In the genomic region with DNA sequence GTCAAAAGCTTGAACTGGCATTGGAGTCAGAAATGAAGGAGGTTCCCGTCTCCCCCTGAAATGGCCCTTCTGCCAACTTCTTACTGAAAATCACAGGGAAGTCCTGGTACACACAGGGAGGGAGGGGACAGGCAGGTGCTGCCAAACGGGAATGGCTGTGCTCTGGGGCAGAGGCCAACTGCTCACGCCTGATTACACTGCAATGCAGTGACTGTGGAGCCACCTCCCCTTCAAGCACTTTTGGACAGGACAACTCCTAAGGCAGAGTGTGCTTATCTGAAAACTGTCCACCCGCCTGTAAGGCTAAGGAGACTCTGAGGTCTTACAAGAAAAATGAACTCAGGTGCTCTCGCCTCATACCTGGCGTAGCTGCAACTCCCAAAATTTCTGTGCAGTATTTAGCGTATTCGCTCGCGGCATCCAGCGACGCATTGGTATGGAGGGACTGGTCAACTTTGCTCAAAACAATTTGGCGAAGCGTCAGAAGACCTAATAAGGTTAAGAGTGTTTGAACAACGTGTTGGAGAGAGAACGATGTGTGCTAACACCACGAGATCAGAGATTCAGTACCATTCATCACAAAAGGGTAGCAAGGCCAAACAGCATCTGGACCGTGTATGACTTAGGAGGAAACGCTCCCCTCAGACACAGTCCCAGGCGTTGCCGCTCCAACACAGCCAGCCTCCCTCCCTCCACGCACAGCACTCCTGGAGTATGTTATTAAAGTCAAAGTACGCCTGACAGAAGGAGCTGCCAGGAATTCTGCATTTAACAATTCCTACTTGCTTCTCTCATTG, we compare ENCODE assay signal across 8 mouse cellular contexts.
A peak's percentile ranks its signal among the peaks of the same experiment; 100 is the strongest.
DNase-seq lines count a peak whose midpoint lies in the region; ATAC-seq and TF ChIP-seq lines count a peak whose summit lies in the region.

No protein-coding gene starts in this region.

- no peak for ATAC-seq in limb, embryonic 12.5 days (ENCODE audit: insufficient number of reproducible peaks, insufficient read depth, low FRiP score, low TSS enrichment, low read depth)
- ATAC-seq in heart, postnatal 0 days (ENCODE audit: insufficient read depth, low read depth): peak; percentile 68
- ATAC-seq in stomach, embryonic 15.5 days (ENCODE audit: insufficient read depth, low FRiP score, low read depth): peak; percentile 56

- no peak overlapping the region for H3K9ac ChIP-seq in limb, embryonic 12.5 days (replicated peaks)
- no peak overlapping the region for H3K9ac ChIP-seq in heart, postnatal 0 days (replicated peaks; ENCODE audit: low read depth, low read length)
- no peak overlapping the region for H3K9ac ChIP-seq in stomach, embryonic 15.5 days

- no peak overlapping the region for H3K4me3 ChIP-seq in limb, embryonic 12.5 days (replicated peaks)
- H3K4me3 ChIP-seq in limb, embryonic 10.5 days: no peak overlapping the region
- H3K4me3 ChIP-seq in heart, postnatal 0 days (ENCODE audit: low read depth, low read length): no peak overlapping the region
- H3K4me3 ChIP-seq in stomach, embryonic 15.5 days (replicated peaks): no peak overlapping the region
- no peak overlapping the region for H3K4me3 ChIP-seq in thymus, adult 2 months (ENCODE audit: control insufficient read depth, insufficient read depth, low read length)

- 0 out of 2 replicates have a peak, but pooled peaks cover 2% of the 10 kb centered on the region for H3K36me3 ChIP-seq in limb, embryonic 12.5 days
- peaks cover 18% of the 10 kb centered on the region for H3K36me3 ChIP-seq in limb, embryonic 10.5 days
- H3K36me3 ChIP-seq in heart, postnatal 0 days (replicated peaks; ENCODE audit: control insufficient read depth, insufficient read depth, low read length): no peaks in the 10 kb centered on the region
- H3K36me3 ChIP-seq in stomach, embryonic 15.5 days: no peaks in the 10 kb centered on the region
- no peaks in the 10 kb centered on the region for H3K36me3 ChIP-seq in thymus, adult 2 months (ENCODE audit: control insufficient read depth, insufficient read depth, low read length)

- DNase-seq in limb, embryonic 10.5 days (ENCODE audit: low spot score): no peak
- peak; percentile 29 for DNase-seq in cerebellum, adult 8-10 months
- DNase-seq in heart, postnatal 0 days (ENCODE audit: low spot score): peak; percentile 78
- DNase-seq in kidney, postnatal 4 days: peak; percentile 61 to 78
- DNase-seq in thymus, adult 2 months: no peak
- no peak for DNase-seq in B cell, adult 2 months

- H3K27ac ChIP-seq in limb, embryonic 12.5 days: 0 out of 2 replicates have a peak overlapping the region, but pooled peaks have one; percentile 25
- no peak overlapping the region for H3K27ac ChIP-seq in limb, embryonic 10.5 days
- peak overlapping the region; percentile 5 for H3K27ac ChIP-seq in heart, postnatal 0 days (ENCODE audit: low read depth)
- H3K27ac ChIP-seq in stomach, embryonic 15.5 days: peak overlapping the region; percentile 86
- no peak overlapping the region for H3K27ac ChIP-seq in thymus, adult 2 months (ENCODE audit: control insufficient read depth, insufficient read depth, low read length)

- no peaks in the 10 kb centered on the region for H3K27me3 ChIP-seq in limb, embryonic 12.5 days
- H3K27me3 ChIP-seq in limb, embryonic 10.5 days (ENCODE audit: low read depth, poor library complexity, severe bottlenecking): no peaks in the 10 kb centered on the region
- no peaks in the 10 kb centered on the region for H3K27me3 ChIP-seq in heart, postnatal 0 days (ENCODE audit: control insufficient read depth, insufficient read depth, low read length)
- no peaks in the 10 kb centered on the region for H3K27me3 ChIP-seq in stomach, embryonic 15.5 days (replicated peaks)
- no peaks in the 10 kb centered on the region for H3K27me3 ChIP-seq in thymus, adult 2 months (ENCODE audit: control insufficient read depth, insufficient read depth, low read length)

- 75% methylated on average over 23 of the region's 23 CpGs for WGBS in limb, embryonic 12.5 days
- 88% methylated on average over 23 of the region's 23 CpGs for WGBS in limb, embryonic 10.5 days
- 58% methylated on average over 23 of the region's 23 CpGs for whole genome bisulfite sequencing in heart, postnatal 0 days
- 42% methylated on average over 23 of the region's 23 CpGs for WGBS in stomach, embryonic 15.5 days
- 96% methylated on average over 23 of the region's 23 CpGs for WGBS in thymus, adult 2 months

- no peak for TF ChIP-seq POLR2A in thymus, adult 2 months (IDR thresholded peaks at IDR 0.05; ENCODE audit: control insufficient read depth, extremely low read depth, insufficient read depth, low read length, poor library complexity)

- no peak for TF ChIP-seq EP300 in heart, postnatal 0 days (IDR thresholded peaks at IDR 0.05; ENCODE audit: low read depth)

- no peak overlapping the region for H3K4me2 ChIP-seq in limb, embryonic 12.5 days
- no peak overlapping the region for H3K4me2 ChIP-seq in heart, postnatal 0 days (ENCODE audit: low read depth, low read length)
- peak overlapping the region; percentile 19; the same call in 1 of the 2 replicates for H3K4me2 ChIP-seq in stomach, embryonic 15.5 days

- TF ChIP-seq CTCF in heart, postnatal 0 days (IDR thresholded peaks at IDR 0.05; ENCODE audit: low read depth): no peak
- no peak for TF ChIP-seq CTCF in thymus, adult 2 months (IDR thresholded peaks at IDR 0.05; ENCODE audit: borderline replicate concordance, control insufficient read depth, extremely low read depth, insufficient read depth, low read length, poor library complexity)

- H3K4me1 ChIP-seq in limb, embryonic 12.5 days (replicated peaks): peaks cover 52% of the 10 kb centered on the region
- peaks cover 9% of the 10 kb centered on the region for H3K4me1 ChIP-seq in limb, embryonic 10.5 days
- peaks cover 48% of the 10 kb centered on the region for H3K4me1 ChIP-seq in heart, postnatal 0 days (ENCODE audit: control insufficient read depth, insufficient read depth)
- H3K4me1 ChIP-seq in stomach, embryonic 15.5 days: peaks cover 56% of the 10 kb centered on the region
- peaks cover 6% of the 10 kb centered on the region for H3K4me1 ChIP-seq in thymus, adult 2 months (replicated peaks; ENCODE audit: control insufficient read depth, insufficient read depth, low read length)

- no peaks in the 10 kb centered on the region for H3K9me3 ChIP-seq in limb, embryonic 12.5 days
- no peaks in the 10 kb centered on the region for H3K9me3 ChIP-seq in limb, embryonic 10.5 days (replicated peaks)
- no peaks in the 10 kb centered on the region for H3K9me3 ChIP-seq in heart, postnatal 0 days (replicated peaks; ENCODE audit: control insufficient read depth, low read length)
- H3K9me3 ChIP-seq in stomach, embryonic 15.5 days: no peaks in the 10 kb centered on the region

Comparison
In these comparisons a context has a peak if more than half of its experiments do, and no peak if none do; other contexts are left out.
1. H3K27ac ChIP-seq: peak in limb, embryonic 12.5 days (single experiment), heart, postnatal 0 days (single experiment) and stomach, embryonic 15.5 days (single experiment); none in limb, embryonic 10.5 days (single experiment) and thymus, adult 2 months (single experiment).
2. DNase-seq: peak in cerebellum, adult 8-10 months (single experiment), heart, postnatal 0 days (single experiment) and kidney, postnatal 4 days (2 of 2); none in limb, embryonic 10.5 days (single experiment), thymus, adult 2 months (single experiment) and B cell, adult 2 months (0 of 2).